Mouse (Mus musculus): ENCODE measurements around the gene Adgrl3. TPM values are rescaled to one million over a fixed set of nuclear protein-coding genes. Genes with fewer than 3 reads are reported as not detected.

Adgrl3 gene
- polyA plus RNA-seq, 1 experiment from 2014 or later, result 24.5 TPM

GRCm38 (mm10) chr5:81224465-81224864, 204.5 kb downstream of the Adgrl3 start:
- no peak overlapping the region for H3K4me2 ChIP-seq (ENCODE audit: low read length)
- 85% methylated on average over 6 of the region's 6 CpGs for WGBS

GRCm38 (mm10) chr5:81225486-81225885, 205.5 kb downstream of the Adgrl3 start:
- no peaks in the 10 kb centered on the region for H3K36me3 ChIP-seq (ENCODE audit: control insufficient read depth, insufficient read depth, low read length)
- H3K9ac ChIP-seq (ENCODE audit: low read length), result no peak overlapping the region
- ATAC-seq (no peak), DNase-seq (ENCODE audit: low spot score) (no peak)
- H3K4me1 ChIP-seq (ENCODE audit: control insufficient read depth, insufficient read depth, low read length), result no peaks in the 10 kb centered on the region
- whole genome bisulfite sequencing, result 97% methylated on average over 2 of the region's 2 CpGs
- H3K4me2 ChIP-seq (ENCODE audit: low read length), result no peak overlapping the region
- H3K27ac ChIP-seq (ENCODE audit: low read depth, low read length), result no peak overlapping the region
- H3K27me3 ChIP-seq (replicated peaks; ENCODE audit: control insufficient read depth, insufficient read depth, low read length), result no peaks in the 10 kb centered on the region
- H3K9me3 ChIP-seq (replicated peaks; ENCODE audit: control insufficient read depth, low read length), result no peaks in the 10 kb centered on the region
- H3K4me3 ChIP-seq (ENCODE audit: low read depth, low read length), result no peak overlapping the region

More at GRCm38 (mm10) chr5:81224465-81224864, 204.5 kb downstream of the Adgrl3 start:
- H3K36me3 ChIP-seq (ENCODE audit: control insufficient read depth, insufficient read depth, low read length), result no peaks in the 10 kb centered on the region
- no peak overlapping the region for H3K9ac ChIP-seq (ENCODE audit: low read length)
- no peaks in the 10 kb centered on the region for H3K4me1 ChIP-seq (ENCODE audit: control insufficient read depth, insufficient read depth, low read length)
- H3K27ac ChIP-seq (ENCODE audit: low read depth, low read length), result no peak overlapping the region
- no peak overlapping the region for H3K4me3 ChIP-seq (ENCODE audit: low read depth, low read length)
- no peaks in the 10 kb centered on the region for H3K9me3 ChIP-seq (replicated peaks; ENCODE audit: control insufficient read depth, low read length)
- DNase-seq (ENCODE audit: low spot score), result no peak
- no peak for ATAC-seq
- H3K27me3 ChIP-seq (replicated peaks; ENCODE audit: control insufficient read depth, insufficient read depth, low read length), result no peaks in the 10 kb centered on the region

- no peak for ATAC-seq
- no peak overlapping the region for H3K27ac ChIP-seq (ENCODE audit: low read depth, low read length)
- no peak overlapping the region for H3K9ac ChIP-seq (ENCODE audit: low read length)
- H3K4me2 ChIP-seq (ENCODE audit: low read length), result no peak overlapping the region
- no peaks in the 10 kb centered on the region for H3K4me1 ChIP-seq (ENCODE audit: control insufficient read depth, insufficient read depth, low read length)
- H3K4me3 ChIP-seq (ENCODE audit: low read depth, low read length), result no peak overlapping the region
- DNase-seq (ENCODE audit: low spot score), result no peak
- H3K9me3 ChIP-seq (replicated peaks; ENCODE audit: control insufficient read depth, low read length), result no peaks in the 10 kb centered on the region
- no peaks in the 10 kb centered on the region for H3K27me3 ChIP-seq (replicated peaks; ENCODE audit: control insufficient read depth, insufficient read depth, low read length)
- H3K36me3 ChIP-seq (ENCODE audit: control insufficient read depth, insufficient read depth, low read length), result no peaks in the 10 kb centered on the region
Measured at GRCm38 (mm10) chr5:81227256-81227655, 207.3 kb downstream of the Adgrl3 start.

GRCm38 (mm10) chr5:81248724-81249123, 228.8 kb downstream of the Adgrl3 start:
- H3K9ac ChIP-seq (ENCODE audit: low read length), result no peak overlapping the region
- no peaks in the 10 kb centered on the region for H3K36me3 ChIP-seq (ENCODE audit: control insufficient read depth, insufficient read depth, low read length)
- no peaks in the 10 kb centered on the region for H3K4me1 ChIP-seq (ENCODE audit: control insufficient read depth, insufficient read depth, low read length)
- ATAC-seq (no peak), DNase-seq (ENCODE audit: low spot score) (no peak)
- H3K27ac ChIP-seq (ENCODE audit: low read depth, low read length), result no peak overlapping the region
- H3K4me2 ChIP-seq (ENCODE audit: low read length), result no peak overlapping the region
- no peaks in the 10 kb centered on the region for H3K27me3 ChIP-seq (replicated peaks; ENCODE audit: control insufficient read depth, insufficient read depth, low read length)
- no peaks in the 10 kb centered on the region for H3K9me3 ChIP-seq (replicated peaks; ENCODE audit: control insufficient read depth, low read length)
- WGBS, result 85% methylated on average over 5 of the region's 5 CpGs
- no peak overlapping the region for H3K4me3 ChIP-seq (ENCODE audit: low read depth, low read length)

- H3K4me2 ChIP-seq (ENCODE audit: low read length), result no peak overlapping the region
- H3K9ac ChIP-seq (ENCODE audit: low read length), result no peak overlapping the region
- WGBS, result 80% methylated on average over 3 of the region's 3 CpGs
- no peaks in the 10 kb centered on the region for H3K36me3 ChIP-seq (ENCODE audit: control insufficient read depth, insufficient read depth, low read length)
- no peaks in the 10 kb centered on the region for H3K9me3 ChIP-seq (replicated peaks; ENCODE audit: control insufficient read depth, low read length)
- H3K4me1 ChIP-seq (ENCODE audit: control insufficient read depth, insufficient read depth, low read length), result no peaks in the 10 kb centered on the region
- no peak overlapping the region for H3K27ac ChIP-seq (ENCODE audit: low read depth, low read length)
- peak; percentile 33 for DNase-seq (ENCODE audit: low spot score)
- ATAC-seq, result no peak
- H3K4me3 ChIP-seq (ENCODE audit: low read depth, low read length), result no peak overlapping the region
- H3K27me3 ChIP-seq (replicated peaks; ENCODE audit: control insufficient read depth, insufficient read depth, low read length), result no peaks in the 10 kb centered on the region
Measured at GRCm38 (mm10) chr5:81256091-81256490, 236.2 kb downstream of the Adgrl3 start.

GRCm38 (mm10) chr5:81269689-81270088, 249.8 kb downstream of the Adgrl3 start:
- Histone ChIP-seq H3K9ac (ENCODE audit: low read length) (no peak overlapping the region), H3K27me3 (replicated peaks; ENCODE audit: control insufficient read depth, insufficient read depth, low read length) (no peaks in the 10 kb centered on the region), H3K4me1 (ENCODE audit: control insufficient read depth, insufficient read depth, low read length) (no peaks in the 10 kb centered on the region), H3K4me2 (ENCODE audit: low read length) (no peak overlapping the region), H3K4me3 (ENCODE audit: low read depth, low read length) (no peak overlapping the region), H3K36me3 (ENCODE audit: control insufficient read depth, insufficient read depth, low read length) (no peaks in the 10 kb centered on the region), H3K9me3 (replicated peaks; ENCODE audit: control insufficient read depth, low read length) (no peaks in the 10 kb centered on the region), H3K27ac (ENCODE audit: low read depth, low read length) (no peak overlapping the region)
- no peak for ATAC-seq
- 90% methylated on average over 3 of the region's 3 CpGs for WGBS
- DNase-seq (ENCODE audit: low spot score), result no peak

GRCm38 (mm10) chr5:81275346-81276047, 255.6 kb downstream of the Adgrl3 start:
- Histone ChIP-seq H3K9me3 (replicated peaks; ENCODE audit: control insufficient read depth, low read length) (no peaks in the 10 kb centered on the region), H3K36me3 (ENCODE audit: control insufficient read depth, insufficient read depth, low read length) (no peaks in the 10 kb centered on the region), H3K27me3 (replicated peaks; ENCODE audit: control insufficient read depth, insufficient read depth, low read length) (no peaks in the 10 kb centered on the region), H3K4me1 (ENCODE audit: control insufficient read depth, insufficient read depth, low read length) (no peaks in the 10 kb centered on the region), H3K4me2 (ENCODE audit: low read length) (no peak overlapping the region), H3K9ac (ENCODE audit: low read length) (no peak overlapping the region), H3K27ac (ENCODE audit: low read depth, low read length) (no peak overlapping the region), H3K4me3 (ENCODE audit: low read depth, low read length) (no peak overlapping the region)
- no peak for DNase-seq (ENCODE audit: low spot score)
- 60% methylated on average over 6 of the region's 6 CpGs for WGBS
- no peak for ATAC-seq

- Histone ChIP-seq H3K4me2 (ENCODE audit: low read length) (no peak overlapping the region), H3K27ac (ENCODE audit: low read depth, low read length) (no peak overlapping the region), H3K27me3 (replicated peaks; ENCODE audit: control insufficient read depth, insufficient read depth, low read length) (no peaks in the 10 kb centered on the region), H3K36me3 (ENCODE audit: control insufficient read depth, insufficient read depth, low read length) (no peaks in the 10 kb centered on the region), H3K4me1 (ENCODE audit: control insufficient read depth, insufficient read depth, low read length) (no peaks in the 10 kb centered on the region), H3K9ac (ENCODE audit: low read length) (no peak overlapping the region), H3K9me3 (replicated peaks; ENCODE audit: control insufficient read depth, low read length) (no peaks in the 10 kb centered on the region), H3K4me3 (ENCODE audit: low read depth, low read length) (no peak overlapping the region)
- DNase-seq (ENCODE audit: low spot score), result no peak
- no peak for ATAC-seq
- WGBS, result 79% methylated on average over 2 of the region's 2 CpGs
Measured at GRCm38 (mm10) chr5:81279246-81279645, 259.3 kb downstream of the Adgrl3 start.

GRCm38 (mm10) chr5:81285643-81286042, 265.7 kb downstream of the Adgrl3 start:
- no peaks in the 10 kb centered on the region for H3K4me1 ChIP-seq (ENCODE audit: control insufficient read depth, insufficient read depth, low read length)
- no peaks in the 10 kb centered on the region for H3K36me3 ChIP-seq (ENCODE audit: control insufficient read depth, insufficient read depth, low read length)
- no peaks in the 10 kb centered on the region for H3K27me3 ChIP-seq (replicated peaks; ENCODE audit: control insufficient read depth, insufficient read depth, low read length)
- H3K4me3 ChIP-seq (ENCODE audit: low read depth, low read length), result no peak overlapping the region
- no peak for DNase-seq (ENCODE audit: low spot score)
- no peak overlapping the region for H3K27ac ChIP-seq (ENCODE audit: low read depth, low read length)
- H3K9me3 ChIP-seq (replicated peaks; ENCODE audit: control insufficient read depth, low read length), result no peaks in the 10 kb centered on the region
- WGBS, result 35% methylated on average over 1 of the region's 1 CpGs
- H3K4me2 ChIP-seq (ENCODE audit: low read length), result no peak overlapping the region
- no peak for ATAC-seq
- no peak overlapping the region for H3K9ac ChIP-seq (ENCODE audit: low read length)

Data from forebrain, embryonic 14.5 days (tissue).